Mouse (Mus musculus) midbrain, embryonic 15.5 days (tissue): ENCODE measurements around the gene Kctd14. TPM values are rescaled to one million over a fixed set of nuclear protein-coding genes. Genes with fewer than 3 reads are reported as not detected.
A peak's percentile ranks its signal among the peaks of the same experiment; 100 is the strongest.
"Not testable (repeated sequence)": the region's sequence is repeated elsewhere in the genome, so short reads cannot be mapped to it uniquely, and the experiment has no call there.

Experiments
- ATAC-seq: fragments of 200-750 bp; cut with Nextera tagmentation; replicated peaks from 2 replicates; pipeline ENCODE4 v1.8.0; 2017; ENCODE audit warnings: moderate TSS enrichment
- H3K27ac ChIP-seq: fragments of 300-500 bp; sonication (generic); 2 replicates; pipeline ENCODE4 v1.5.1; 2015; ENCODE audit warnings: mild to moderate bottlenecking, inconsistent platforms
- H3K27me3 ChIP-seq: fragments of 300-500 bp; sonication (generic); replicated peaks from 2 replicates; pipeline ENCODE4 v1.6.1; 2015; ENCODE audit warnings: inconsistent platforms
- H3K36me3 ChIP-seq: fragments of 300-500 bp; sonication (generic); replicated peaks from 2 replicates; pipeline ENCODE4 v1.6.1; 2015; ENCODE audit warnings: inconsistent platforms
- H3K4me1 ChIP-seq: fragments of 300-500 bp; sonication (generic); 2 replicates; pipeline ENCODE4 v1.6.1; 2015; ENCODE audit warnings: inconsistent platforms
- H3K4me2 ChIP-seq: fragments of 300-500 bp; sonication (generic); 2 replicates; pipeline ENCODE4 v1.6.1; 2015; ENCODE audit warnings: inconsistent platforms, mild to moderate bottlenecking, moderate library complexity
- H3K4me3 ChIP-seq: fragments of 300-500 bp; sonication (generic); 2 replicates; pipeline ENCODE4 v1.5.1; 2015; ENCODE audit warnings: mild to moderate bottlenecking, inconsistent platforms
- H3K9ac ChIP-seq: fragments of 300-500 bp; sonication (generic); 2 replicates; pipeline ENCODE4 v1.6.1; 2015; ENCODE audit warnings: mild to moderate bottlenecking, inconsistent platforms
- H3K9me3 ChIP-seq: fragments of 300-500 bp; sonication (generic); 2 replicates; pipeline ENCODE4 v1.6.1; 2016; ENCODE audit warnings: inconsistent platforms
- WGBS: fragments of 180-500 bp; shearing (Covaris S2); methylation state at CpG from one replicate; pipeline ENCODE4 v1.1.7; 2015; ENCODE audit warnings: mixed read lengths; 5-methylcytosine and 5-hydroxymethylcytosine counted together
- polyA plus RNA-seq: library from polyadenylated mRNA; unstranded; fragments of >200 nt; fragmentation: Nextera tagmentation; extraction: Ambion mirVana; gene quantifications from 2 replicates; pipeline ENCODE4 v1.2.1, GENCODE M21; 2015

Gene Kctd14
- polyA plus RNA-seq: 1.1 and 1.2 TPM in 2 replicates

DNA sequence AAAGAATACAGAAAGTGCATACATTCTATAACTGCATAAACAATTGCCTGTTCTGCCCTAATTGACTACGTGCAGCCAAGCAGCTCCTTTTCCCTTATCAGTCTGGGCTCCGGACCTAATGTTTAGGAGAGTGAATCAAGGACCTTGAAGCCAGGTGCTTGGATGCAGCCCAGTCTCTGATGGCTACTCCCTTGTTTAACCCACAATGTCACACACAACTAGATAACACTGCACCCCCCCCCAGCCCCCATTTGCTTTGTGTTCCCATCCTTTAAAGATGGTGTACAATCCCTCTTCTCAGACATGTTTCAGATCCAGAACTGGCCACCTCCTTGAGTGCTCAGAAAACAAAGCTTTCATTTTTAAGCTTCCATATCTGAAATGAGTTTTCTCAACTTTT lies at the start of gene Kctd14:
TSS of gene Kctd14 (plus strand) at position 301 of the 400 bp plus-strand sequence.
- not testable (repeated sequence) for H3K4me1 ChIP-seq, H3K36me3 ChIP-seq, H3K9me3 ChIP-seq, H3K27ac ChIP-seq, H3K4me3 ChIP-seq, ATAC-seq, H3K27me3 ChIP-seq, H3K4me2 ChIP-seq, H3K9ac ChIP-seq
- WGBS: 79% methylated on average over 2 of the region's 2 CpGs

DNA sequence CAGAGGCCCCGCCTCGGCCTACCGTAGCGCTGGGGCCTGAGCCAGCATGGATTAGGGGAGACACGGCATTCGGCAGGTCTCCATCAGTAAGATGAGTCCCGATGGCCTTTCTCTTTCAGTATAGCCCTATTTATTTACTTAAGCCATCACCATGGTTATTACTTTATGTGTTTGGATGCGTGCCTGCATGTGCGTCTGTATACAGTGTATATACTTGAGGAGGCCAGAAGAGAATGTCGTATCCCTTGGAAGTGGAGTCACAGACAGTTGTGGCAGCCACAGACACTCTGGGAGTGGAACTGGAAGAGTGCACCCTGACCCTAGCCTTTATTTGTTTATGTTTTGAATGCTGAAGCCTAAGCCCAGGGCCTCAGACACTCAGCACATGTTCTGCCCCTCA lies 44.0 kb upstream of the Kctd14 start:
- WGBS: 87% methylated on average over 10 of the region's 10 CpGs
- H3K36me3 ChIP-seq: peaks cover 24% of the 10 kb centered on the region
- no peak for ATAC-seq
- no peak overlapping the region for H3K4me3 ChIP-seq
- H3K9ac ChIP-seq: no peak overlapping the region
- no peak overlapping the region for H3K4me2 ChIP-seq
- H3K27ac ChIP-seq: no peak overlapping the region
- no peaks in the 10 kb centered on the region for H3K27me3 ChIP-seq
- H3K9me3 ChIP-seq: no peaks in the 10 kb centered on the region
- H3K4me1 ChIP-seq: peaks cover under 1% of the 10 kb centered on the region; the same call in 1 of the 2 replicates

DNA sequence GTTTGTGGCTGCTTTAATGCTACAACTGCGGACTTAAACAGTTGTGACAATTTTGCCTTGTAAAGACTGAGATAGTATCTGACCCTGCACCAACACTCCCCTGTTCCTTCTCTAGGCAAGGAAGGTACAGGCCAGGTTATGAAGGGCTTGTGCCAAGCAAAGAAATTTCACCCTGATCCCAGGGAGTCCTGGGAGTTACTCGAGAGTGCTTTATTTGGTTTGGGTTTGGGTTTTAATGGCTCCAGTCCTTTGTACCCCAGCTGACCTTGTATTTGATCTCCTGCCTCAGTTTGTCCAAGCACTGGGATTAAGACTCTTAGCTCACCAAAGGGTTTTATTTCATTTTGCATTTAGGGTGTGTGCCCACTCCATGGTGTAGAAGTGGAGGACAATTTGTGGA lies 40.0 kb upstream of the Kctd14 start:
- no peak overlapping the region for H3K27ac ChIP-seq
- no peak overlapping the region for H3K4me2 ChIP-seq
- no peak for ATAC-seq
- H3K4me1 ChIP-seq: no peaks in the 10 kb centered on the region
- H3K9me3 ChIP-seq: no peaks in the 10 kb centered on the region
- no peaks in the 10 kb centered on the region for H3K27me3 ChIP-seq
- H3K9ac ChIP-seq: no peak overlapping the region
- H3K36me3 ChIP-seq: peaks cover 21% of the 10 kb centered on the region
- 95% methylated on average over 2 of the region's 2 CpGs for WGBS
- H3K4me3 ChIP-seq: no peak overlapping the region

DNA sequence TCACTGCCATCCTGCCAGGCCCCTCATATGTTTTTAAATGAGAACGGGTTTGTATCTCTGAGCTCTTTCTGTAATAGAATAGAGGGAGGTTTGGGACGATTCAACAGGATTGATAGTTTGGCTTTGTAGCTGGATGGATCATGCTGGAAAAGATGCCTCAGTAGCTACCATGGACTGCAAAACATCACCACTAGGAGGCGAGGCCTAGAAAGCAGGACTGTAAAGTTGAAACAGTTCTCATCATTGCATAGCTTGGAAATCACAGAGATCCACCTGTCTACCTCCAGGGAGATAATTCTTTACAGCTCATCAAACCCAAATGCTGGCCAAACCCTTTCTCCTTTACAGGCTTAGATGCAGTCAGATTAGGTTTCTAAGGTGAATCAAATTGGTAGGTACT lies 39.5 kb upstream of the Kctd14 start:
- 79% methylated on average over 3 of the region's 3 CpGs for WGBS
- peaks cover 21% of the 10 kb centered on the region for H3K36me3 ChIP-seq
- ATAC-seq: no peak
- H3K4me2 ChIP-seq: no peak overlapping the region
- no peaks in the 10 kb centered on the region for H3K4me1 ChIP-seq
- H3K9ac ChIP-seq: no peak overlapping the region
- no peak overlapping the region for H3K27ac ChIP-seq
- H3K4me3 ChIP-seq: no peak overlapping the region
- H3K9me3 ChIP-seq: no peaks in the 10 kb centered on the region
- no peaks in the 10 kb centered on the region for H3K27me3 ChIP-seq

DNA sequence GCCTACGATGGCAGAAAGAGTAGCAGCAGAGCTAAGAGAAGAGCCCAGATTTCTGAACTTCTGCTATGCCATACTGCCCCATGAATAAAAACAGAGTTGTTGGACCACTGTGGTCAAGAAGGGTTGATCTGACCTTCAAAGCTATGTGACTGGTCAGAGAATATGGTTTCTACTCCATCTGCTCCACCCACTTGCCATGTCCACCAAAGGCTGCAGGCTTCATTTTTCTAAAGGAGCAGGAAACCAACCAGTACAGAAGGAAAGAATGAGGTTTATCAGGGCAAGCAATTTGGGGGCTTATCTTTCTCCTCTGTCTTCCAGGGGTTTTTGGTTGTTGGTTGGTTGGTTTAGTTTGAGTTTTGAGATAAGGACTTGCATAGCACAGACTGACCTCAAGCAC lies 37.1 kb upstream of the Kctd14 start:
- Histone ChIP-seq H3K4me2 (no peak overlapping the region), H3K36me3 (peaks cover 19% of the 10 kb centered on the region), H3K4me3 (no peak overlapping the region), H3K27me3 (no peaks in the 10 kb centered on the region), H3K9ac (no peak overlapping the region), H3K4me1 (no peaks in the 10 kb centered on the region), H3K27ac (no peak overlapping the region), H3K9me3 (no peaks in the 10 kb centered on the region)
- no peak for ATAC-seq
- WGBS: 100% methylated on average over 1 of the region's 1 CpGs

DNA sequence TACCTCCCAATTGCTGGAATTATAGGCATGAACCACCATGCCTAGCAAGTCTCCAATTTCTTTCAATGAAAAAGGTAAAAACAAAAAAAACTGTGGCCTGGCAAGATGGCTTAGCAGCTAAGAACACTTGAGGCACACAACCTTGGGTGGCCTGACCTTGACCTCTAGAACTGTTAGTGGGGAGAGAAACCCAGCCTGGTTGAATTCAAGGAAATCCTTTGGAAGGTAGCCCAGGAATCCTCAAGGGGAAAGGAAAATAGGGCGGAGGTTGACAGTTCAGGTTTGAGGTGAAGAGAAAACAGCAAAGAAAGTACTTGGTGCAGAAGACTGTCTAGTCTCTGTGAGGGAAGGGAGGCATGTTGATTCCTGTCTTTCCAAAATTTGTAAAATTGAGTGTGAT lies 36.7 kb upstream of the Kctd14 start:
- no peak for ATAC-seq
- Histone ChIP-seq H3K9me3 (no peaks in the 10 kb centered on the region), H3K36me3 (peaks cover 15% of the 10 kb centered on the region), H3K4me3 (no peak overlapping the region), H3K9ac (no peak overlapping the region), H3K4me1 (no peaks in the 10 kb centered on the region), H3K27me3 (no peaks in the 10 kb centered on the region), H3K4me2 (no peak overlapping the region), H3K27ac (no peak overlapping the region)
- WGBS: 92% methylated on average over 1 of the region's 1 CpGs

DNA sequence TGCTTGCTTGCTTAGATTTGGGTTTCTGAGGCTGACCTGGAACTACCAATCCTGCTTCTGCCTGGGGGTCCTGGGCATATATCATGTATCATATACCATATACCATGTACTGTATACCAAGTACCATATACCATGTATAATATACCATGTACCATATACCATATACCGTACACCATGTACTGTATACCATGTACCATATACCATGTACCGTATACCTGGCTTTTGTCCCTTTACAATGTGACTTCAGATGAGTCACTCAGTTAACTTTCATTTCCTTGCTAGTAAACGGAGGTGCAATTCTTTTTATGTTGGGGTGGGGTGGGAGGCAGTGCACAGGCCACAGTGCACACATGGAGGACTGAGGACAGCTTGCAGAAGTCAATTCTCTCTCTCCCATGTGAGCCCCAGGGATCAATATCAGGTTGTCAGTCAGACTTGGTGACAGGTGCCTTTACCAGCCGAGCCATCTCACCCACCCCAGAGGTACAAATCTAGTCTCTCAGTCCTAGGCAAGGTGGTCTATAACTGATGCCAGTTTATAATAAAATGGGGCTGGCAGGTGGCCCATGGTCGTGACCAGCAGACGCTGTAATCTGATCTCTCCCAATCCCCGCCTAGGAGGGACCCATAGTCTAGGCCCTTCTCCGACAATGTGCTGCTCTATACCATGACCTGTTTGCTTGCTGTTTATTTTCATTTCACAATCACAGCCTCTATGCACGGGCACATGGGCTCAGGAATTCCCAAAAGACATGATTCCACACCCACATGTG lies 36.0 kb upstream of the Kctd14 start:
- Histone ChIP-seq H3K4me2 (no peak overlapping the region), H3K4me1 (no peaks in the 10 kb centered on the region), H3K27ac (no peak overlapping the region), H3K27me3 (no peaks in the 10 kb centered on the region), H3K4me3 (no peak overlapping the region), H3K9me3 (no peaks in the 10 kb centered on the region), H3K36me3 (peaks cover 9% of the 10 kb centered on the region; the same call in 1 of the 2 replicates), H3K9ac (no peak overlapping the region)
- 68% methylated on average over 9 of the region's 9 CpGs for WGBS
- ATAC-seq: no peak

DNA sequence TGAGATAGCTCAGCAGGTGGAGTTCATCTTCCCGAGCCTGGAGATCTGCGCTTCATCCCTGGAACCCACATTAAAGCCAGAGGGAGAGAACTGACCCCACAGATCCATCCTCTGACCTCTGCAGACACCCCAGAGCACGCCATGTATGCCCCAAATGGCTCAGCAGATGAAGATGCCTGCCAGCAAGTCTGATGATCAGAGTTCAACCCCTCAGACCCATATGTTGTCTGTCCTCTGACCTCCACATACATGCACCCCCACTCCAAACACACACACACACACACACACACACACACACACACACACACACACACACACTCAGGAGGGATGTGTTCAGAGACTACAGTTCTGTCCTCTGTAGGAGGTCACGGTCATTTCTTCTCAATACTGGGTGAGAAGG lies 34.6 kb upstream of the Kctd14 start:
- Histone ChIP-seq H3K9ac (no peak overlapping the region), H3K27ac (no peak overlapping the region), H3K4me1 (peaks cover 3% of the 10 kb centered on the region; the same call in 1 of the 2 replicates), H3K4me3 (no peak overlapping the region), H3K27me3 (no peaks in the 10 kb centered on the region), H3K9me3 (no peaks in the 10 kb centered on the region), H3K36me3 (no peaks in the 10 kb centered on the region), H3K4me2 (no peak overlapping the region)
- 96% methylated on average over 4 of the region's 4 CpGs for WGBS
- ATAC-seq: no peak

DNA sequence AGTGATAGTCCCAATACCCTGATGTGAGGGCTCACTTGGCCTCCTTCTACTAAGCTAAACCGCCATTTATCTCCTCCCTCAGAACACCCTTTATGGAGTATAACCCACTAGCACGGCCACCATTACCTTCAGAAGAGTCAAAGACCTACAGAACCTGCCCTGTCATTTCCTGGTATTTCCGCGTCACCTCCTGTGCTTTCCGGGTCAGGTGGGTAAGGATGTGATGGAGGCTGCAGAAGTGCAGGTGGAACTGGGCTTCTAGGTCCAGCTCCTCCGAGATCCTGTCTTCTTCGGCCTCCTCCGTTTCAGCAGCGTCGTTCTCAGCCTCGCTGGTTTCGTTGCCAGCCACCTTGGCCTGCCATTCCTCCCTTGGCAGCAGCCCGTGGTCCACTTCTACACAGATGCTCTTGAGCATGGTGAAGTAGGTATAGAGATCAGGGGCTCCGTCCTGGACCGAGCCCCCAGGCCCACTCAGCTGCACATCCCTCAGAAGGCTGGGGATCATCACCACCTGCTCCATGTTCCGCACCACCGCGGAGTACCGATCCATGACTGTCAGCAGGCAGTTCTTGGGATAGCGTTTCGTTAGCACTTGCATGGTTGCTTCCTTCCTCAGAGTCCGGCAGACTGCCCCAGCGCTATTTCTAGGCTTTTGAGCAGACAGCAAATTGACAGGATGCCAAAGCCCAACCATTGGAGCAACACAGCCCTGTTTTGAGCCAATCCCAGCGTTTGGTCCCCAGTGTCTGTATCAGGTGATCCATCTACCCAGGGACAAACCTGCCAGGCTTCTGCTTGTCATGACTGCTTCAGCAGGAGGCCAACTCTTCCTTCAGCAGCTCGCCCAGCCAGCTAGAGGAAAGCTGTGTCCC lies 34.0 kb upstream of the Kctd14 start, which contains the start of gene Thrsp:
TSS of gene Thrsp (minus strand) at position 825 of the 872 bp plus-strand sequence.
- Histone ChIP-seq H3K27me3 (no peaks in the 10 kb centered on the region), H3K36me3 (no peaks in the 10 kb centered on the region), H3K9me3 (no peaks in the 10 kb centered on the region), H3K9ac (no peak within 1 kb of the TSS), H3K27ac (no peak within 1 kb of the TSS), H3K4me3 (no peak within 1 kb of the TSS), H3K4me1 (peaks cover 3% of the 10 kb centered on the region; the same call in 1 of the 2 replicates), H3K4me2 (no peak within 1 kb of the TSS)
- WGBS: 78% methylated on average over 25 of the region's 25 CpGs
- 0 out of 2 replicates have a peak, but pooled peaks have one; percentile 48 for ATAC-seq

DNA sequence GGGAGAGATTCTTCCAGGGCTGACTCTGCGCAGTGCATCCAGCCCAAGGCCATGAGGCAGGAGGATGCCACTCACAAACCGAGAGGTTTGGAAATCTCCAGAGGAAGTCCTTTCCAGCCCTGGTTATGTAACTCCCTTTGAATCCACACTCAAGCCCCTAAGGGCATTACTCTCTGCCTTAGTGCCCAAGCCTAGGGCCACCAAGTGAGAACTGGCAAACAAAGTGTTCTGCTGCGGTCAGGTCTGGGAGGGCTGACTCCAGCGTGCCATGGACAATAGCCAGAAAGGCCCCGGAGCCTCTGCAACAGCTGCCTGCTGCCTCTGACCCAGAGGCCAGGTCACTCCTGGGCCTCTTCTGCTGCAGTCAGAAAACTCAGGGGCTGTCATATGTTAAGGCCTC lies 32.4 kb upstream of the Kctd14 start:
- Histone ChIP-seq H3K27me3 (no peaks in the 10 kb centered on the region), H3K27ac (no peak overlapping the region), H3K4me1 (peaks cover 3% of the 10 kb centered on the region; the same call in 1 of the 2 replicates), H3K4me2 (no peak overlapping the region), H3K9ac (no peak overlapping the region), H3K9me3 (no peaks in the 10 kb centered on the region), H3K36me3 (no peaks in the 10 kb centered on the region), H3K4me3 (no peak overlapping the region)
- no peak for ATAC-seq
- WGBS: 73% methylated on average over 5 of the region's 5 CpGs

DNA sequence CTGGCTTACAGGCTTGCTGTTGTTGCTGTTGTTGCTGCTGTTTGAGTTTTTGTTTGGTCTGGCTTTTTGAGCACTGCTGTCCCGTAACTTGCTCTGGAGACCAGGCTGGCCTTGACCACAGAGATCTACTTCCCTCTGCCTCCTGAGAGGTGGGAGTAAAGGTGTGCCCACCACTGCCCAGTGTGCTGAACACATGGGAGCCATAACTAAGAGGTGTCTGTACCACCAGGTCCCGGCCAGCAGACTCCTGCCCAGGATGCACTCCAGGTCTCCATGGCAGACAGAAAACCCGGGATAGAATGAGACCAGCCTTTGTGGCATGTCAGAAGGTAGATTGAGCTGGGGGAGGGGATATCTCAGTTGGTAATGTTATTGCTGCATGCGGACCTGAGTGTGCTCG lies 32.0 kb upstream of the Kctd14 start:
- ATAC-seq: no peak
- no peaks in the 10 kb centered on the region for H3K27me3 ChIP-seq
- H3K9ac ChIP-seq: no peak overlapping the region
- 88% methylated on average over 5 of the region's 5 CpGs for WGBS
- H3K36me3 ChIP-seq: no peaks in the 10 kb centered on the region
- no peak overlapping the region for H3K4me2 ChIP-seq
- H3K4me1 ChIP-seq: peaks cover 3% of the 10 kb centered on the region; the same call in 1 of the 2 replicates
- H3K9me3 ChIP-seq: no peaks in the 10 kb centered on the region
- no peak overlapping the region for H3K4me3 ChIP-seq
- H3K27ac ChIP-seq: no peak overlapping the region

DNA sequence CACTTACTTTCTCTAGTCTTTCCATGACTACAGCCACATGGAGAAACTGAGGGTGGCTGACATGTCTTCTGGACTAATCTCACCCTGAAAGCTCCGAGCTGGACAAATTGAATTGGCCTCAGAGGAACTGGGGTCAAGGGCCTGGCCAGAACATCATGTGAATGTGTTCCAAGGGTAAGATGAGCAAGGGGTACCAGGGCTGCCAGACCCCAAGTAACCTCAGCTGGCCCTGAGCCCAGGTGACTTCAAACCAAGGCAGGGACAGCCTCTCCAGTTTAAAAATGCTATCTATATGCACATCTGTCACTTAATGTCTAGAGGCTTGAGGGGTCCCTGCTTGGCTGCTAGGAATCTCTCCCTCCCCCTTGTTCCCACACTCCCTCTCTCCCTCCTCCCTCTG lies 30.7 kb upstream of the Kctd14 start:
- no peak for ATAC-seq
- Histone ChIP-seq H3K27me3 (no peaks in the 10 kb centered on the region), H3K4me1 (peaks cover 9% of the 10 kb centered on the region), H3K9me3 (no peaks in the 10 kb centered on the region), H3K9ac (no peak overlapping the region), H3K4me2 (no peak overlapping the region), H3K4me3 (no peak overlapping the region), H3K27ac (no peak overlapping the region), H3K36me3 (no peaks in the 10 kb centered on the region)
- 76% methylated on average over 1 of the region's 1 CpGs for WGBS
